Mouse (Mus musculus) brain, adult 2 months (tissue): ENCODE data around the gene Prr5.
"Not testable (repeated sequence)": the region's sequence is repeated elsewhere in the genome, so short reads cannot be mapped to it uniquely, and the experiment has no call there.

Experiments
- DNase-seq: peaks from one replicate; pipeline ENCODE4 v3.0.0; 2011; ENCODE audit warnings: low read depth, low spot score

The Prr5 gene

DNA sequence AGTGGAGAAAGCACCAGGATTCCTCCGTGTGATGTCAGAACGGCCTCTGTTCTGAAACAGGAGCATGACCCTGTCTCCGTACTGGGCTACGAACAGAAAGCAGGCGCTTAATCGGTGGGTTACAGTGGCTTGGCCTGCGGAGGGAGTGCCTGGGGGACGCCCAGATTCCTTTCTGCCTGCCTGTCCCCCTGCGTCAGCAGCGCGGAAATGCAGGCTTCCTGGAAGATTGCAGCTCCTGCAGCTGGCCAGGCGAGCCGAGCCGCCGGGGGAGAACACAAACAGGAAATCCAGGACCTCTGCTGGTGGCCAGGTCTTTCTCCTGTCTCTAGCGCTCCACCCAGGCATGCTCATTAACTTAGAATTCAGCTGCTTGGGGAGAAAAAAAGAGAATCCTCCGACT is 45.3 kb downstream of the Prr5 start:
- peak; percentile 52 for DNase-seq

DNA sequence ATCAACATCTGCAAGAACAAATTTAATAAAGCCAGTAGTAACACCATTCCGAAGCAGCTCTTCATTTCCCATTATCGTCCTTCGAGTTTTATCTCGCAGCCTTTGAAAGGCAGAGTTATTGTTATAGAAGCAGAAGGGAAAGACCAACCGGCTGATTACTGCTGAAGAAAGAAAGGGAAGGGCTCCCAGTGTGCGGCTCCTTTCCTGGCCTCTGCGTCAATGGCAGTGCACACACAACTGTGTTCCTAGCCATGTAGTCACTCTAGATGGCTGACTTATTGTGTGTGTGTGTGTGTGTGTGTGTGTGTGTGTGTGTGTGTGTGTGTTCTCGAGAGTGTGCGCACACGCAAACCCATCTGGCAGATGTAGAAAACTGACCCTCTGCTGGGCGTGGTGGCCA is 45.7 kb downstream of the Prr5 start:
- no peak for DNase-seq

DNA sequence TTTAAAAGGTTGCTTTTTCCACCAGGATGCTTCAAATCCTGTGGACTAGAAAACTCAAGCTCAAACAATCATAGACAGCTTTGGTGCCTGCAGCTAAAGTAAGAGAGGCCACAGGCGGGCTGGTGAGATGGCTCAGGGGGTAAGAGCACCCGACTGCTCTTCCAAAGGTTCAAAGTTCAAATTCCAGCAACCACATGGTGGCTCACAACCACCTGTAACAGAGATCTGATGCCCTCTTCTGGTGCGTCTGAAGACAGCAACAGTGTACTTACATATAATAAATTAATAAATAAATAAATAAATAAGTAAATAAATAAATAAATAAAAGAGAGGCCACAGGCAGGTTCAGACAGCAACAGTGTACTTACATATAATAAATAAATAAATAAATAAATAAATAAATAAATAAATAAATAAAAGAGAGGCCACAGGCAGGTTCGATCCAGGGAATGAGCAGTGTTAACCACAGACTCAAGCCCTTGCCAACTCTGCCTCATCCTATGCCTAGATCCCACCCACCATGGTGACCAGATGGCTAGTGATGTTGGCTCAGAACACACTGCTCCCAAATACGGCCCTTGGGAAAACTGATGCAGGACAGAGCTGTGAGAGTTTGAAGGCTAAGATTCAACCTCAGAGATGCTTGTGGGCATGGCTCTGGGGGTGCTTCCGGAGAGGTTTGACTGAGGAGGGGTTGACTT is 48.3 kb downstream of the Prr5 start:
- not testable (repeated sequence) for DNase-seq

DNA sequence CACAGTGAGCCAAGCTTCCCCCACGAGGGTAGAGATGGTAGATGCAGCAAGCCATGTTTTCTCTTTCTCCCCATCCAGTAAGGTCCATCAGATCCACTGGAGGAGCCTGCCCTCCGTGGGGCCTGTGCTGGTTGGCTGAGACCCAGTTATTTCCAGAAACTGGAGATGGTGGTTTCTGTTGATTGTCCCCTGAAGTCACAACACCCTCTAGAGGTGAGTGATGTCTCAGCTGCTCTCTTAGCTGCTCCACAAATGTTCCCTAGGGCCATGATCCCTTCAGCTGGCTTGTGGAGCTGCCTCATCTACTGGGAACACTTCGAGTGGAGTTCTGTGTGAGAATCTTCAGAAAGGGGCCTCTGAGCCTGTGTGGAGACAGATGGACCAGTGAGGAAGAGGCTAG is 49.4 kb downstream of the Prr5 start:
- DNase-seq = no peak

DNA sequence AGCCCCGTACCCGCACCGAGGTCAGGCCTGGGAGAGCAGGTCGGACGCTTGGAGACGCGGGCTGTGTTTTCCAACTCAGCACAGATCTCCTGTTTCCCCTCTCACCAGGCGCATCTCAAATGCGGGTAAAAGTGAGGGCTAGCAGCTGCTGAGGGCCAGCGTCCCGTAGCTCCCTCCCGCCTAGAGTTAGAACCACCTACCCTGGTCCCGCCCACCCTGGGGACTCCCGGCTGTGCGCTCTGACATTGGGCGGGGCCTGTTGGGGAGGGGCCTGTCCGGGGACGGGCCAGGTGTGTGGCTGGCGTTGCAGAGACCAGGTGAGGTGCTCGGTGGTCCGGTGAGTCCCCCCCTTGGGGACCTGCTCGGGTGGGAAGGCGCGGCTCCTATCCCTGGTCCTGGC is 50.4 kb downstream of the Prr5 start, which contains the start of gene Arhgap8:
TSS of gene Arhgap8 (plus strand) at position 262 of the 400 bp plus-strand sequence.
- DNase-seq = no peak

DNA sequence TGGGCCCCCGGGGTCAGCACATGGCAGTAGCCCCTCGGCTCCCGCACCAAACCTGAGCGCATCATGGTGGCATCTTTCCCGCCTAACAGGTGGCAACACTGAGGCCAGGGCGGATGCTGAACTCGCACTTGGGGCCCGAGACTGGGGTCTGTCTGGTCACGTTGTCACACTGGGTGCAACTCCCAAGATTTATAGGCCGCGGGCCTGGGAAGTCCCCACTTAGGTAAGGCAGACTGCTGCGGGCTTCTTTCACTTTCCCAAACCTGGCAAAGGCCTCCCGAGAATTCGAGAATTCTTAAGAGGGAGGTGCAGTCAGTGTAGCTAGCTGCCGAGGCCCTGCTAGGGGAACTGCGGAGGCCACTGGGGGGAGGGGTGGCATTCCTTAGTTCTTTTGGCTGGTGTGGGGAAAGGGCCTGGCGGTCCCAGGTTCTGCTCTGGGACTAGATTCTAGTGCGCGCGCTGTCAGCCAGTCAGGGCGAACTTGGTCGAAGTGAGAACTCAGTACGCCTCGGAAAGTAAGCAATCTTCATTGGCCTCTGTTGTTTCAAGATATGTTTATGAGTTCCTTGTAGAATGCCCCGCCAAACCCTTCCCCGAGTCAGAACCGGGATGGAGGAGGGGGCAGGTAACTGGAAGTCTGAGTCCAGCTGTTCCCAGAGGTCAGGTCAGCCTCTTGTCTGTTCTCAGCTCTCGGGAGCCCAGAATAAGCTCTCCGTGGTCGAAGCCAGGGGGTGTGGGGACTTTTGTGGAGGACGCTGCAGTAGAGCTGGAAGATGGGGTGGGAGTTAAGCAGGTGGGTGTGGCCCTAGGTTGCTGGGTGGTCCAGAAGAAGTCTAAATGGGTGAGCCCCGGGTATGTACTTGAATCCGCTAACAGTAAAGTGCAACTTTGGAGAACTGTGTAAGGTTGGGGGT is 51.1 kb downstream of the Prr5 start:
- no peak for DNase-seq

DNA sequence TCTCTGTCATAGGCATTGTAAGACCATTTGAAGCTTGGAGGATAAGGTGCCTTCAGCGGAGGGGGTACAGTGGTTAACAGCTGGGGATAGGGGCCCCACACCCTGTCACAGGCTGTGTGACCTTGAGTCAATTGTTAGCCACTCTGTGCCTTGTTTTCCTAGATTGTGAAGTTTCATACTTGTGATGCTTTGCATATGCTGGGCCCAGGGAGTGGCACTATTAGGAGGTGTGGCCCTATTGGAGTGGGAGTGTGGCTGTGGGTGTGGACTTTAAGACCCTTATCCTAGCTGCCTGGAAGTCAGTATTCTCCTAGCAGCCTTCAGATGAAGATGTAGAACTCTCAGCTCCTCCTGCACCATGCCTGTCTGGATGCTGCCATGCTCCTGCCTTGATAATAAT is 54.2 kb downstream of the Prr5 start:
- not testable (repeated sequence) for DNase-seq

DNA sequence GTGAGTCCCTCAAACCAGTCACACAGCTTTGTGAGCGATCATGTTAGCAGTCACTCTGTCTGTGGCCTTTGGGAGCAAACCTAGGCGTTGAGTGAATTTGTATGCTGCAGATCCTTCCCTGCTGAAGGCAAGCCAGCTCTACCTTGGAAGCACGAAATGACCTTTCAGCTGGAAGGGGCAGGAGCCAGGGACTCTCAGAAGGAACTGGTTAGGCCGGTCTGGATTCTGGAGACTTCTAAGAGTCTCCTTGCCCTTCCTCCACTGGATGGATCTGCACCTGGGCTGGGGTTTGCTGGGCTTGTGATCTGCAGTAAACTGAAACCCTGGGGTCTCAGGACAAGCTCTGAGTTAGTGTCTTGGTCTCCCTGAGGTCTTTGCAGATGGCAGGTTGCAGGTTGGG is 54.8 kb downstream of the Prr5 start:
- no peak for DNase-seq

DNA sequence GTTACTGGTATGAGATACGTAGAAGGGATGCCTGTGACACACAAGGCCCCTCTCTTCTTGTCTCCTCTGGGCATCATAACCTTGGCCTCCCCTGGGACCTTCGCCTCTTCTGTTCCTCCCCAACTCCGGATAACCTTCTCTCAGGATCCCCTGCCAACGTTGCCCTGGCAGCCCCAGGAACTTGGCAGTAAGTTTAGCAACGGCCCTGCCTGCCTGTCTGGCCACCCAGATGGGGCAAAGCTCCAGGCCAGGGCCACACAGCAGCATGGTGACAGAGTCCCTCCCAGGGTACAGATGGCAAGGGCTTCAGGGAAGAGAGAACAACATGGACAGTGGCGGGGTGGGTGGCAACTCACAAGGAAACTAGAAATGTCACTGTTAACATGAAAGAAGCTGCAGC is 60.3 kb downstream of the Prr5 start:
- peak; percentile 4 for DNase-seq

DNA sequence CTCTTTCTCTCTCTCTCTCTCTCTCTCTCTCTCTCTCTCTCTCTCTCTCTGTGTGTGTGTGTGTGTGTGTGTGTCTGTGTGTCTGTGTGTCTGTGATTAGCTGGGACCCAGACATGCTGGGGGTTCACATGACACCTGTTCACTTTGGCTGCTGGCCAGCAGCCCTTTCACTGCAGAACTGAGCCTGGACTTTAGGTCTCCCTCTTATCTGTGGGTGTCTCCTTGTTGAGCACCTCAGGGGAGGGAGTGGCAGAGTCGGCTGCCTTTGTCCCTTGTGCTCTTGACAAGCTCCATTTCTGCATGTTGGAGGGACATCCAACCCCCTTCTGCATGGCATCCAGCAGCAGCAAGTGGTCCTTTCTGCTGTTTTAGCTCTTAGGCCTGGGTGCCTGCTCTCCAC is 61.5 kb downstream of the Prr5 start:
- no peak for DNase-seq

DNA sequence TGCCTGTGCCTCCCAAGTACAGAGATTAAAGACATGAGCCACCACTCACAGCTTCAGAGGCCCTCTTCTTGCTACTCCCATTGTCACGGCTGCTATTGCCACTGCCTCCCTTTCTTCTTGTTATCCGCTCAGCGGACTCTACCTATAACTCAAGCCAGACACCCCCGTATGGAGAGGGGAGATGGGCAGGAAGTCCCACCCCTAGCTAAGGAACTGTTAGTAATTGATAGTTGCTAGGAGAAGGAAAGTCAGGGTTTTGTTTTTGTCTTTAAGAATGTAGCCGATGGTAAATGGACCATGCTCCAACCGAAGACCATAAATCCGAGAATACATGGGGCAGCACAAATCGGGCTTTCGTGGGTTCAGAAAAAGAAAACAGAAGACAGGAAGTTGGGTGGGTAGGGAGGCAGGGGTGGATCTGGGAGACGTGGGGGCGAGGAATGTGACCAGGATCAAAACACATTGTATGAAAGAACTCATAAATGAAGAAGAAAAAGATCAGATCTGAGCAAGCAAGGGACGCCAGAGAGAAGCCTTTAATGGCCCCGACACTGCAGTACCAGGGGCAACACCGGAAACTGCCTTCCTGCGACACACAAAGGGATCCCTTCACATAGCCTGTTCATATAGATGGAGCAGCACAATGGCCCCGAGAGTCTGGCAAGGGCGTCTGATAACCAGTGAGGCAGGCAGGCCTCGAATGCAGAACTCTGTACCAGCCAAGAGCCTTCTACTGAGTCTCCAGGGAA is 62.4 kb downstream of the Prr5 start:
- DNase-seq = no peak

DNA sequence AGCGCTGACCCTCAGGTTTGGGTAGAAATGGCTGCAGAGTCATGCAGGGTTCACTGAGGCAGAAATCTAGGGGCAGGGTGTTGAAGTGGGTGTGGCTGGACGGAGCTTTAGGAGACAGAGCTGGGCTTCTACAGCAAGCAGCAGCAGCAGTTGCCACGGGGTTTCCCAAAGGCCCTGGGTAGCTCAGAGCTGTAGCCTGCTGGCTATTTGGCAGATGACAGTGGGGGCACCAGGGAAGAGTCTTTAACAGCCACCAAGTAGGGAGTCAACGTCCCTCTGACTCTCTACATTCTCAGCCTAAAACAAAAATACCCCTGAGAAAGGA is 63.0 kb downstream of the Prr5 start:
- DNase-seq = no peak

DNA sequence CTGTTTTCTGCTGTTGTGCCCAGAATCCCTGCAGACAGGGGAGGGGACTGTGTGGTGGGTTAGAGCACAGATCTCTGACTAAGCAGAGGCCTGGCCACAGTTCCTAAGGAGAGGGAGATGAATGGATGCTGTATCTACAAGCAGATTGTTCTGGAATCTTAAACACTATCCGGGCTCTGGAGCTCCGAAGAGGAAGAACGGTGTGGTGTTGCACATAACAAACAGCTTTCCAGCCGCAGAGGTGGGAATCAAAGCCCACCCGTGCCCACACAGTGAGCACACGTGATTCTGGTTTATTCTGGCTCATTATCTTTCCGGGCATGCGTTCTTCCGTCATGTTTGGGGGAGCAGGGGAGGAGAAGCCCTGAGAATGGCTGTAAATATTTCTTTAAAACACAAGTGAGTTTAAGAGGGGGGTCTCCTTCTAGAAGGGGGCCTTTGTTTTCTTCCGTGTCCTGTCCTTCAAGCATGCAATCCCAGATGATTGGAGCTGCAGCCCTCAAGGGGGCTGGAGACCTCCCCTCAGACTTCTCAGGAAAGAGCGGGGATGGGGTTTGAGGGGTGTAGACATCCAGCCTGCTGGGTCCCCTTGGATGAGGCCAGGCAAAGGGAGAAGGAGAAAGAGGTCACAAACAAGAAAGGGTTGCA is 67.0 kb downstream of the Prr5 start:
- peak; percentile 9 for DNase-seq

DNA sequence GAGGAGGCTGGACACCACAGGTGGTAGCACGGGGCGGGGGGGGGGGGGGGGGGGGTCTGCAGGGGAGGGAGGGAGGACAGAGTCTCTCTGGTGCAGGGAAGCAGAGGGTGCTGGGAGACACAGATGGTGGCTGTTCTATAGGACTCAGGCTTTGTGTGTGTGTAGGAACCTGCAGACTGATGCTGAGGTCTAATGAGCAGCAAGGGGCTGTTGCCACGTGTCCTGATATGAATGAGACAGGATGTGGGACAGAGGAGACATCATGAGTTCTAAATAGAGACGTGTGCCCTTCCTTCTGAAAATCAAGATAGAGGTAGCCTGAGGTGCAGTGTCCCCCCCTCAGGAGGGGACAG is 67.5 kb downstream of the Prr5 start:
- no peak for DNase-seq

DNA sequence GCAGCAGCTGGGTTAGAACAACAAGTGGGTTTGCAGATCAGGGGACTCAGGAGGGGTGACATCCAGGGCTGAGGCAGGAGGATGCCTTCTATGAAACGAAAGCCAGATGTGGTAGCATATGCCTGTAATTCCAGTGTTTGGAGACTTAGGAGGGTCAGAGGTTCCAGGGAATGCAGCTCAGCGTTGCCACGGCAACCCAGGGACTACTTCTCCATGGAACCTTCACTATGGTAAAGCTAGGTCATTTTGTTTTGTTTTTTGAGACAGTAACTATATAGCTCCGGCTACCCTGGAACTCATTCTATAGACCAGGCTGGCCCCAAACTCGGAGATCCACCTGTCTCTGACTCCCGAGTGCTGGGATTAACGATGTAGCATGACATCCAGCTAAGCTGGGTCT is 68.8 kb downstream of the Prr5 start:
- DNase-seq = no peak

DNA sequence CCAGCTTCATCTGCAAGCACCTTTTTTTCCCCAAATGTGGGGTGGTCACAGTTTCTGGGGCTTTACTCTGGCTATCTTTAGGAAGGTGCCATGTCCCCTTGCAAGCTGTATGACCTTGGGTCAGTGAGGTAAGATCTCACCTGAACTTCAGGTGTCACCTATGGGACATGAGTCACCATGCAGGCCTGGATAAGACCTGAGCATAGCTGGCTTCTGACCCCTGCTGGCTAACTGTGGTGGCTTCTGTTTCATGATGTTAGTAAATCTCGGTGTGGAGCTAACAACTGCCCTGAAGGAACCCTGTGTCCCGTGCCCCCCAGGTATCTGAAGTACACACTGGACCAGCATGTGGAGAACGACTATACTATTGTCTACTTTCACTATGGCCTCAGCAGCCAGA is 72.2 kb downstream of the Prr5 start:
- DNase-seq = no peak

DNA sequence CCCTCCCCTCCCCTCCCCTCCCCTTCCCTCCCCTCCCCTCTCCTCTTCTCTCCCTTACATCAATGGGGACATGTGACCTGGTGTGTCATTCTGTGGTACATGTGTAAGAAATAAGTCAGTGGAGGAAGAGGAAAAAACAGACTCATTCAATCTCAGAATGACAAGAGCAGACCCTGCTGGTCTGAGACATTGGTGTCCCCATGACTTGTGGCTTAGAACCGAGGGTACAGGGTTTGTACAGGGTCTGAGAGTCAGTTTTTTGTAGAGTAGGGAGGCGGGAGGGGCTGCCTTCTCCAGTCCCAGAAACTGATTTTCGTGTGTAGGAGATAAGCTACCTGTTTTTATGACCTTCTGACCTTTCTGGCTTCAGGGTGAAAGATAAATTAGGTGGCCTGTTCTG is 73.9 kb downstream of the Prr5 start:
- no peak for DNase-seq

DNA sequence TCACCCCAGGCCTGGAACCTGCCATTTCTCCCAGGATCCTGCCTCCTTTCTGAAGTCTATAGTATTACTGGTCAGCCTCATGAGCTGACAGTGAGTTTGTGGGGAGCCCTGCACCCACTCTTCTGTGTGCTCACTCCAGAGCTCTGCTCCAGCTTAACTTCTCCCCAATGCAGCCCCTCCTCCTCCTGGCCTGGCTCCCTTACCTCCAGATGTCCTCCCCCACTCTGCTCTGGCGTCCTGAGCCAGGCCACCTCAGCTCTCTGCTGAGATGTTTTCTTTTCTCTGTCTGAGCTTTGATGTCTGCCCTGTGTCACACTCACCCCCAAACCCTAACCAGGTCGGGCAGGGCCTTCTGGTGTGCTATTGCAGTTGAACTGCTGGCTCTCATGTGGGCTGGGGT is 74.9 kb downstream of the Prr5 start:
- no peak for DNase-seq

DNA sequence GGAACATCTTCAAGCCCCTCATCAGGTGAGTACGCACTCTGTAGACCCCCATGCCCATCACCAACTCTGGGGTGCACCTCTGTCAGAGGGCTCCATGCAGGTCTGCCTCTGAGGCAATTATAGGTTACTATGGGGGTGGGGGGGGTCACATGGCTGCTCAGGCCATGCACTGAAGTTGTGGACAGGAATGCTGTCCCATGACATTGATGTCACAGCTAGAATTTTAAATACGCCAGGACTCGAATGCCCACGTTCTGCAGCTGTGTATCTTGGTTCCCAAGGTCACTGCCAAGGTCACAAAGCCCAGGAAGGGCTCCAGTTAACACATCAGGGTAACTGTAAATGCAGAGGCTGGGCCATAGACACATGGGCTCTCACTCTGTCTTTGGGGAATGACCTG is 76.4 kb downstream of the Prr5 start:
- no peak for DNase-seq
